Mouse (Mus musculus) liver, embryonic 14.5 days (tissue): ENCODE results near the gene Rpl37. TPM values are rescaled to one million over a fixed set of nuclear protein-coding genes. Genes with fewer than 3 reads are reported as not detected.

ENCODE experiments used
- ATAC-seq: fragments of 200-750 bp; cut with Nextera tagmentation; 2 replicates; pipeline ENCODE4 v1.8.0; 2017; ENCODE audit warnings: moderate number of reproducible peaks, mild to moderate bottlenecking, moderate library complexity; ENCODE audit not compliant: insufficient read depth
- DNase-seq, 3 experiments: peaks; one replicate each; pipeline ENCODE4 v3.0.0-alpha.2; 2012 to 2013; ENCODE audit warnings: low read depth in 3 of 3, low spot score in 3 of 3
- H3K27ac ChIP-seq: fragments of 300-500 bp; sonication (generic); 2 replicates; pipeline ENCODE4 v1.5.1; 2014; ENCODE audit warnings: moderate library complexity, mild to moderate bottlenecking, control low read depth, inconsistent platforms
- H3K27me3 ChIP-seq: fragments of 300-500 bp; sonication (generic); 2 replicates; pipeline ENCODE4 v1.6.1; 2014; ENCODE audit warnings: mild to moderate bottlenecking, low read length, moderate library complexity; ENCODE audit not compliant: control insufficient read depth, insufficient read depth
- H3K36me3 ChIP-seq: fragments of 300-500 bp; sonication (generic); replicated peaks from 2 replicates; pipeline ENCODE4 v1.6.1; 2014; ENCODE audit warnings: low read depth; ENCODE audit not compliant: control insufficient read depth, insufficient read depth
- H3K4me1 ChIP-seq, 2 experiments: fragments of 200-500 bp in 1 of 2; fragments of 300-500 bp in 1 of 2; sonication (generic) in 1 of 2; replicated peaks; 2 replicates each; pipeline ENCODE4 v1.6.1; 2012 to 2014; ENCODE audit warnings: antibody characterized with exemption in 1 of 2, inconsistent platforms in 1 of 2, low read length in 1 of 2; ENCODE audit not compliant: control insufficient read depth in 2 of 2, insufficient read depth in 2 of 2
- H3K4me2 ChIP-seq: fragments of 300-500 bp; sonication (generic); 2 replicates; pipeline ENCODE4 v1.6.1; 2014; ENCODE audit warnings: low read depth, mild to moderate bottlenecking, control low read depth, moderate library complexity
- H3K4me3 ChIP-seq, 2 experiments: fragments of 200-500 bp in 1 of 2; fragments of 300-500 bp in 1 of 2; sonication (generic) in 1 of 2; 2 replicates each; pipeline ENCODE4 v1.5.1; 2012 to 2014; ENCODE audit warnings: low read depth in 2 of 2, low read length in 2 of 2, mild to moderate bottlenecking in 2 of 2, control low read depth in 1 of 2, inconsistent platforms in 1 of 2, moderate library complexity in 1 of 2; ENCODE audit not compliant: insufficient read depth in 1 of 2
- H3K9ac ChIP-seq: fragments of 300-500 bp; sonication (generic); replicated peaks from 2 replicates; pipeline ENCODE4 v1.6.1; 2014; ENCODE audit warnings: mild to moderate bottlenecking, control low read depth, moderate library complexity
- H3K9me3 ChIP-seq: fragments of 300-500 bp; sonication (generic); 2 replicates; pipeline ENCODE4 v1.6.1; 2016; ENCODE audit warnings: low read length, mixed read lengths; ENCODE audit not compliant: control insufficient read depth
- CTCF ChIP-seq: IDR thresholded peaks from 2 replicates; pipeline ENCODE4 v1.5.1; 2016; ENCODE audit warnings: antibody characterized with exemption, low read depth, control low read depth
- EP300 ChIP-seq: IDR thresholded peaks from 2 replicates; pipeline ENCODE4 v1.6.1; 2016; ENCODE audit warnings: antibody characterized with exemption, low read depth
- WGBS: fragments of 180-500 bp; shearing (Covaris S2); extraction: QIAGEN DNeasy Blood & Tissue Kit; methylation state at CpG from one replicate; pipeline ENCODE4 v1.1.7; 2014; ENCODE audit not compliant: insufficient replicate concordance; 5-methylcytosine and 5-hydroxymethylcytosine counted together
- polyA plus RNA-seq, 2 experiments: library from polyadenylated mRNA; depleted of rRNA in 1 of 2; stranded (reverse) in 1 of 2; unstranded in 1 of 2; fragments of >200 nt; fragmentation: Nextera tagmentation in 1 of 2; extraction: Ambion mirVana in 1 of 2; gene quantifications; 2 replicates each; pipeline versions ENCODE4 v1.2.1 to v1.2.3; 2012 to 2014

Gene Rpl37
- polyA plus RNA-seq, 2 experiments = 570 to 884 TPM

DNA sequence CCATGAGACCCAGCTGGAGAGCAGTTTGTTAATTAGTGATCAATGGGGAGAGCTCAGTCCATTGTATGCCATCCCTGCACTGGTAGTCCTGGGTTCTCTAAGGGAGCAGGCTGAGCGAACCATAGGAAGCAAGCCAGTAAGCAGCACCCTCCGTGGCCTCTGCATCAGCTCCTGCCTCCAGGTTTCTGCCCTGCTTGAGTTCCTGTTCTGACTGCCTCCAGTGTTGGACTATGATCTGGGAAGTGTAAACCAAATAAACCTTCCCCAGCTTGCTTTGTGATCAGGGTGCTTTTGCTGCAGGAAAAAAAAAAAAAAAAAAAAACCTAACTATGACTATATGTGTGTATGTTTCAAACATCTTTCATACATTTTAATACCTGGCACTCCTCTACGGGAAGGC is 16.9 kb downstream of the Rpl37 start:
- H3K4me2 ChIP-seq = no peak overlapping the region
- TF ChIP-seq EP300 = no peak
- TF ChIP-seq CTCF = no peak
- H3K4me3 ChIP-seq = no peak overlapping the region
- H3K27ac ChIP-seq = no peak overlapping the region
- H3K9ac ChIP-seq = no peak overlapping the region
- ATAC-seq (no peak), DNase-seq (no peak)
- peaks cover 27 to 34% of the 10 kb centered on the region in 2 experiments for H3K4me1 ChIP-seq
- H3K36me3 ChIP-seq = no peaks in the 10 kb centered on the region
- no peaks in the 10 kb centered on the region for H3K9me3 ChIP-seq
- H3K27me3 ChIP-seq = no peaks in the 10 kb centered on the region
- 71% methylated on average over 3 of the region's 3 CpGs for WGBS

DNA sequence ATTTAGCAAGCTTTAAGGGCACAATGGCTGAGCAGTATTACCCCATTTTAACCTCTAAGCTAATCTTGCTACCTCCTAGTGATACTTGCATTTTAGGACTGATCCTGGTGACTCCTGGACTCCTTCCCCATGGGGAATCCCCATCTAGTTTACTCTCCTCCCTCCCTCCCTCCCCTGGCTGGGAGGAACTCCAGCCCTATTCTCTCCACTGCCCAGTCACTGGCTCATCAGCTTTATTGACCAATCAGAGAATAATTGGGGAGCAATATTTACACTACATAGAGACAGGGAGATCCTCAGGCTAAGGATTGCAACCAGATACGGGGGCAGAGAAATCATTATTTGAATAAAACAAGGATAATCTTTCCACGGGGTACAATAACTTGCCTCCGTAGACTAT is 17.7 kb downstream of the Rpl37 start:
- Histone ChIP-seq H3K4me1 (peaks cover 32 to 38% of the 10 kb centered on the region in 2 experiments), H3K4me2 (no peak overlapping the region), H3K9ac (no peak overlapping the region), H3K27ac (no peak overlapping the region), H3K4me3 (no peak overlapping the region), H3K27me3 (no peaks in the 10 kb centered on the region), H3K36me3 (no peaks in the 10 kb centered on the region), H3K9me3 (no peaks in the 10 kb centered on the region)
- no peak for TF ChIP-seq CTCF
- no peak for TF ChIP-seq EP300
- DNase-seq = no peak
- ATAC-seq = no peak; the same call in 1 of the 2 replicates
- WGBS = 74% methylated on average over 3 of the region's 3 CpGs

DNA sequence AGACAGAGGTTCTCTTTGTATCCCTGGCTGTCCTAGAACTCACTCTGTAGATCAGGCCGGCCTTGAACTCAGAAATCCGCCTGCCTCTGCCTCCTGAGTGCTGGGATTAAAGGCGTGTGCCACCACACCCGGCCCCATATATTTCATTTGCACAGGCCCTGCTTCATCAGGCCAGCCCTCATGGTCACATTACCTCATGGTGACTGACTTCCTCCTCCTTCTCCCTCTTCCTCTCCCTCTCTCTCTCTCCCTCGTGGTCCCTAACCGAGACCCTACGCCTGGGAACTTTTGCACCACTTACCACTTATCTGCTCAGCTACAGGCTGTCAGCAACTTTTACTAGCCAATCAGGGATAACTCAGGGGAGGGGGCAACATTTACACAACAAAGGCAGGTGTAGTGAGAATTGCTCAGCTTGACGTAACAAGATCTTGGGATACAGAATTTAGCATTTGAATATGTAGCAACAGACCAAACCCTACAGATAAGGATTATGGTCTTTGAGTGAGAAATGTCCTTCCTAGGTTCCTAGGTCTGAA is 18.6 kb downstream of the Rpl37 start:
- Histone ChIP-seq H3K27me3 (no peaks in the 10 kb centered on the region), H3K27ac (no peak overlapping the region), H3K9ac (no peak overlapping the region), H3K36me3 (no peaks in the 10 kb centered on the region), H3K4me3 (no peak overlapping the region), H3K4me1 (peaks cover 40 to 46% of the 10 kb centered on the region in 2 experiments), H3K4me2 (no peak overlapping the region), H3K9me3 (no peaks in the 10 kb centered on the region)
- DNase-seq = no peak
- TF ChIP-seq EP300 (no peak), CTCF (no peak)
- WGBS = 58% methylated on average over 8 of the region's 8 CpGs
- ATAC-seq = no peak

DNA sequence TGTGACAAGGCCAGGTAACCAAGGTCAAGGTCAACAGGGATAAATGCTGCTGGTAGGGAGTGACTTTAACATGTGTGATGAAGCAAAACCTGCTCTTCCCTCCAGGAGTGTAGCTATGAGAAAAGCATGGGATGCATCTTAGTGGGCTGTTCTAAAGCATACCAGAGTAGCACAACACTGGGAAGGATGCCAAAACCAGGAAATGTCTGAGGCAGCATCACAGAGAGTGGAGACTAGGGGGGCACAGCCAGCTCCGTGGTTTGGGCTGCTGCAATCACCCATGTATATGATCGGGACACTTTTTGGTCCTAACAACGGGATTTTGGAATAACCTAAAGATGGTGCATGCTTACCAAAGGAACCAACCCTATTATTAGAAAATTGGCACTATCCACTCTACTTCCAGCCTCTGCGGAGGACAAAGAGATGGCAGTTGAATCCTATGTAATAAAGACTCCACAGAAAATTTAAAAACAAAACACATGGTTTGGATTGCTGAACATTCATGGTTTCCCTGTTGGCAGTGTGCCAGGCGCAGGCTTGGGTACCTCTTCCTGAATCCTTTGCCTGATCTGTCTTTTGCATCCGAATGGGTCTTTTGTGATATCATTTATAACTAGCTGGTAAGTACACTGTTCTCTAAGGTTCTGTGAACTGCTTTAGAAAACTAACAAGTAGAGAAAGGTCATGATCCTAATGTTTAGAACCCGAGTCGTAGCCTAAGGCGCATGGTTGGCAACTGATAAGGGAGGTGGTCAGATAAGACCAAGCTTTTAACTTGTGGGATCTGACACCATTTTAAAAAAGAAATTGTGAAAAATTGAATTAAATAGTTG is 21.8 kb downstream of the Rpl37 start:
- H3K27me3 ChIP-seq = no peaks in the 10 kb centered on the region
- H3K9me3 ChIP-seq = no peaks in the 10 kb centered on the region
- H3K4me1 ChIP-seq = peaks cover 50 to 54% of the 10 kb centered on the region in 2 experiments
- peak overlapping the region; percentile 77 for H3K27ac ChIP-seq
- 30% methylated on average over 9 of the region's 9 CpGs for WGBS
- peak overlapping the region; percentile 42; the same call in 1 of the 2 replicates for H3K9ac ChIP-seq
- no peaks in the 10 kb centered on the region for H3K36me3 ChIP-seq
- no peak overlapping the region for H3K4me3 ChIP-seq
- peak in 1 of 3 experiments; percentile 67 for DNase-seq
- peak; percentile 84 for TF ChIP-seq EP300
- TF ChIP-seq CTCF = no peak
- peak; percentile 18; the same call in 1 of the 2 replicates for ATAC-seq
- H3K4me2 ChIP-seq = peak overlapping the region; percentile 48

DNA sequence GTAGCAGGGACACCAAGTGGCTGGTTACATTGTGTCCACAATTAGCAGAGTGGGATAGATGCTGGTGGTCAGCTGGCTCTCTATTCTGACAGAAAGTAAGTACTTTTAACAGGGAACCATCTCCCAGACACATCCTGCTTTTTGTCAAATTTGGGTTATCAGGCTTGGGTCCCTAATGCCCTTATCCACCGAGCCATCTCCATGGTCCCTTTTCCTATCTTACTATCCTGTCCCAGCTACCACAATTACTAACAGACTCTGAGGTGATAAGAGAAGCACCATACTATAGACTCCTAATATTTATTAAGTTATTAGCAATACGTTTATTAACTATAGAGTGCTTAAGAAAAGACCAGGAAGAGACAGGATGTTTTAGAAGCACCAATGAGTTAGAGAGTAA is 22.9 kb downstream of the Rpl37 start:
- Histone ChIP-seq H3K9ac (peak overlapping the region; percentile 47), H3K4me1 (peaks cover 50 to 51% of the 10 kb centered on the region in 2 experiments), H3K4me3 (no peak overlapping the region), H3K36me3 (no peaks in the 10 kb centered on the region), H3K4me2 (peak overlapping the region; percentile 57), H3K9me3 (no peaks in the 10 kb centered on the region), H3K27ac (peak overlapping the region; percentile 96), H3K27me3 (no peaks in the 10 kb centered on the region)
- ATAC-seq (peak; percentile 10), DNase-seq (no peak)
- TF ChIP-seq CTCF = no peak
- whole genome bisulfite sequencing = 22% methylated on average over 2 of the region's 2 CpGs
